In genomic region chr1:188945326-188945725, GRCm38 (mm10) we compare ENCODE assay signal across 23 mouse cellular contexts.
DNase-seq lines count a peak whose midpoint lies in the region; ATAC-seq and TF ChIP-seq lines count a peak whose summit lies in the region.
"Had no signal": no experiment of that assay in that cellular context is flagged by ENCODE, and none has a peak within 500 bp of the region (broad histone marks: within the 10 kb centered on the region; RNA-seq: fewer than 3 reads in every experiment).

No protein-coding gene starts in this region.

- H3K27me3 ChIP-seq in heart, embryonic 13.5 days (replicated peaks) = no peaks in the 10 kb centered on the region
- H3K27me3 ChIP-seq in heart, adult 2 months (ENCODE audit: control insufficient read depth, insufficient read depth, low read length) = no peaks in the 10 kb centered on the region
- no peaks in the 10 kb centered on the region for H3K27me3 ChIP-seq in thymus, adult 2 months (ENCODE audit: control insufficient read depth, insufficient read depth, low read length)
- H3K27me3 ChIP-seq in stomach, embryonic 15.5 days (replicated peaks) = no peaks in the 10 kb centered on the region
- H3K27me3 ChIP-seq in liver, embryonic 11.5 days (replicated peaks; ENCODE audit: control insufficient read depth, insufficient read depth, low read length) = no peaks in the 10 kb centered on the region
- H3K27me3 ChIP-seq: embryonic facial prominence, embryonic 13.5 days; forebrain, embryonic 13.5 days; midbrain, embryonic 13.5 days had no signal

- DNase-seq in heart, adult 2 months = no peak
- DNase-seq in thymus, postnatal 10 days (ENCODE audit: low spot score in 2 of 2) = peak; percentile 7 to 52
- no peak for DNase-seq in thymus, adult 2 months
- DNase-seq in gastrocnemius, postnatal 36 days = no peak
- no peak for DNase-seq in kidney, postnatal 10 days
- no peak for DNase-seq in liver, embryonic 11.5 days (ENCODE audit: low spot score)
- DNase-seq: adrenal gland, postnatal 10 days; cerebellum, adult 18-20 months; cerebellum, postnatal 14 days; heart, postnatal 4 days; kidney, adult 8-10 months; kidney, postnatal 36 days; left cerebral cortex, postnatal 4 days; liver had no signal

- no peak for TF ChIP-seq EP300 in heart, adult 2 months (IDR thresholded peaks at IDR 0.05; ENCODE audit: insufficient read depth, low read depth, low read length)

- peak overlapping the region; percentile 14; the same call in 1 of the 2 replicates for H3K4me2 ChIP-seq in heart, embryonic 13.5 days
- 0 out of 2 replicates have a peak overlapping the region, but pooled peaks have one; percentile 7 for H3K4me2 ChIP-seq in stomach, embryonic 15.5 days
- no peak overlapping the region for H3K4me2 ChIP-seq in liver, embryonic 11.5 days
- H3K4me2 ChIP-seq: embryonic facial prominence, embryonic 13.5 days; forebrain, embryonic 13.5 days; hindbrain, embryonic 14.5 days; midbrain, embryonic 13.5 days had no signal

- no peak for TF ChIP-seq CTCF in heart, adult 2 months (IDR thresholded peaks at IDR 0.05)
- no peak for TF ChIP-seq CTCF in thymus, adult 2 months (IDR thresholded peaks at IDR 0.05; ENCODE audit: borderline replicate concordance, control insufficient read depth, extremely low read depth, insufficient read depth, low read length, poor library complexity)

- intact Hi-C loops in heart, adult 2 months (cut with DNase I) = no loop called here
- intact Hi-C loops in gastrocnemius, postnatal 36 days (cut with DNase I) = no loop called here

- TF ChIP-seq POLR2A in heart, adult 2 months (IDR thresholded peaks at IDR 0.05; ENCODE audit: insufficient read depth, low read depth, low read length) = no peak
- no peak for TF ChIP-seq POLR2A in thymus, adult 2 months (IDR thresholded peaks at IDR 0.05; ENCODE audit: control insufficient read depth, extremely low read depth, insufficient read depth, low read length, poor library complexity)

- H3K9ac ChIP-seq in heart, embryonic 13.5 days = no peak overlapping the region
- no peak overlapping the region for H3K9ac ChIP-seq in heart, adult 2 months (ENCODE audit: low read depth, low read length)
- H3K9ac ChIP-seq in stomach, embryonic 15.5 days = no peak overlapping the region
- H3K9ac ChIP-seq in liver, embryonic 11.5 days (ENCODE audit: low read depth, low read length) = no peak overlapping the region
- H3K9ac ChIP-seq: embryonic facial prominence, embryonic 13.5 days; forebrain, embryonic 13.5 days; hindbrain, embryonic 14.5 days; midbrain, embryonic 13.5 days had no signal

- H3K4me3 ChIP-seq in heart, embryonic 13.5 days = no peak overlapping the region
- H3K4me3 ChIP-seq in heart, adult 2 months = no peak overlapping the region
- H3K4me3 ChIP-seq in thymus, adult 2 months (ENCODE audit: control insufficient read depth, insufficient read depth, low read length) = no peak overlapping the region
- no peak overlapping the region for H3K4me3 ChIP-seq in stomach, embryonic 15.5 days (replicated peaks)
- H3K4me3 ChIP-seq in liver, embryonic 11.5 days (ENCODE audit: low read depth, low read length) = no peak overlapping the region
- H3K4me3 ChIP-seq: embryonic facial prominence, embryonic 13.5 days; forebrain, embryonic 13.5 days; midbrain, embryonic 13.5 days had no signal

- H3K9me3 ChIP-seq in heart, embryonic 13.5 days = no peaks in the 10 kb centered on the region
- no peaks in the 10 kb centered on the region for H3K9me3 ChIP-seq in stomach, embryonic 15.5 days
- no peaks in the 10 kb centered on the region for H3K9me3 ChIP-seq in liver, embryonic 11.5 days (ENCODE audit: control insufficient read depth, low read length)
- H3K9me3 ChIP-seq: embryonic facial prominence, embryonic 13.5 days; forebrain, embryonic 13.5 days; midbrain, embryonic 13.5 days had no signal

- peaks cover 2% of the 10 kb centered on the region for H3K79me2 ChIP-seq in heart, adult 2 months (replicated peaks; ENCODE audit: control insufficient read depth, insufficient read depth, low read length)

- ATAC-seq in heart, embryonic 13.5 days (ENCODE audit: extremely low read depth, insufficient number of reproducible peaks, low FRiP score, low TSS enrichment) = no peak
- ATAC-seq in stomach, embryonic 15.5 days (ENCODE audit: insufficient read depth, low FRiP score, low read depth) = no peak
- ATAC-seq in liver, embryonic 11.5 days (replicated peaks; ENCODE audit: low FRiP score) = no peak
- ATAC-seq: CD4-positive, CD25-positive, alpha-beta regulatory T cell, adult 4 months; forebrain, embryonic 13.5 days; inflammation-experienced regulatory T-cells, adult 6 months; midbrain, embryonic 13.5 days; Patski had no signal

- WGBS in heart, embryonic 13.5 days = 22% methylated on average over 8 of the region's 8 CpGs
- WGBS in heart, adult 2 months = 20% methylated on average over 8 of the region's 8 CpGs
- 24% methylated on average over 8 of the region's 8 CpGs for WGBS in thymus, adult 2 months
- WGBS in stomach, embryonic 15.5 days = 14% methylated on average over 8 of the region's 8 CpGs
- WGBS in liver, embryonic 11.5 days = 19% methylated on average over 8 of the region's 8 CpGs

- H3K4me1 ChIP-seq in heart, embryonic 13.5 days = peaks cover 5% of the 10 kb centered on the region; the same call in 1 of the 2 replicates
- no peaks in the 10 kb centered on the region for H3K4me1 ChIP-seq in heart, adult 2 months (ENCODE audit: control insufficient read depth, insufficient read depth, low read length)
- no peaks in the 10 kb centered on the region for H3K4me1 ChIP-seq in thymus, adult 2 months (replicated peaks; ENCODE audit: control insufficient read depth, insufficient read depth, low read length)
- no peaks in the 10 kb centered on the region for H3K4me1 ChIP-seq in stomach, embryonic 15.5 days
- no peaks in the 10 kb centered on the region for H3K4me1 ChIP-seq in liver, embryonic 11.5 days (replicated peaks; ENCODE audit: control insufficient read depth, insufficient read depth, low read length)
- H3K4me1 ChIP-seq: midbrain, embryonic 13.5 days had no signal

- no peak overlapping the region for H3K27ac ChIP-seq in heart, embryonic 13.5 days (replicated peaks)
- H3K27ac ChIP-seq in heart, adult 2 months = no peak overlapping the region
- H3K27ac ChIP-seq in thymus, adult 2 months (ENCODE audit: control insufficient read depth, insufficient read depth, low read length) = no peak overlapping the region
- no peak overlapping the region for H3K27ac ChIP-seq in stomach, embryonic 15.5 days
- H3K27ac ChIP-seq in liver, embryonic 11.5 days (ENCODE audit: low read depth, low read length) = no peak overlapping the region
- H3K27ac ChIP-seq: embryonic facial prominence, embryonic 13.5 days; forebrain, embryonic 13.5 days; hindbrain, embryonic 14.5 days; midbrain, embryonic 13.5 days had no signal

- no peaks in the 10 kb centered on the region for H3K36me3 ChIP-seq in heart, embryonic 13.5 days
- no peaks in the 10 kb centered on the region for H3K36me3 ChIP-seq in heart, adult 2 months (ENCODE audit: control insufficient read depth, insufficient read depth, low read length)
- H3K36me3 ChIP-seq in thymus, adult 2 months (ENCODE audit: control insufficient read depth, insufficient read depth, low read length) = no peaks in the 10 kb centered on the region
- no peaks in the 10 kb centered on the region for H3K36me3 ChIP-seq in stomach, embryonic 15.5 days
- no peaks in the 10 kb centered on the region for H3K36me3 ChIP-seq in liver, embryonic 11.5 days (ENCODE audit: control insufficient read depth, insufficient read depth, low read length)
- H3K36me3 ChIP-seq: embryonic facial prominence, embryonic 13.5 days; midbrain, embryonic 13.5 days had no signal

Comparison
In these comparisons a context has a peak if more than half of its experiments do, and no peak if none do; other contexts are left out.
1. DNase-seq: peak in thymus, postnatal 10 days (2 of 2); none in heart, adult 2 months (0 of 2), thymus, adult 2 months (single experiment), gastrocnemius, postnatal 36 days (0 of 2), kidney, postnatal 10 days (single experiment) and liver, embryonic 11.5 days (single experiment).